Mouse (Mus musculus) stomach, postnatal 0 days (tissue): ENCODE data around the gene P2rx7.

ENCODE experiments used
- CTCF ChIP-seq: IDR thresholded peaks from 2 replicates; pipeline ENCODE4 v1.5.1; 2016; ENCODE audit warnings: antibody characterized with exemption, low read depth, mild to moderate bottlenecking, moderate library complexity
- EP300 ChIP-seq: optimal IDR thresholded peaks from 2 replicates; pipeline ENCODE3; 2016; ENCODE audit warnings: antibody characterized with exemption

- TF ChIP-seq CTCF (no peak), EP300 (no peak)
These were observed 37.6 kb downstream of the P2rx7 start for GRCm38 (mm10) chr5:122681276-122681675.
